Mouse (Mus musculus): ENCODE measurements at regions not wholly inside any gene's neighbourhood (a gene's known extent, or its start where the extent isn't known, plus 50 kb on each side); places are given as distances from the start of the nearest gene placed in this dataset.

DNA sequence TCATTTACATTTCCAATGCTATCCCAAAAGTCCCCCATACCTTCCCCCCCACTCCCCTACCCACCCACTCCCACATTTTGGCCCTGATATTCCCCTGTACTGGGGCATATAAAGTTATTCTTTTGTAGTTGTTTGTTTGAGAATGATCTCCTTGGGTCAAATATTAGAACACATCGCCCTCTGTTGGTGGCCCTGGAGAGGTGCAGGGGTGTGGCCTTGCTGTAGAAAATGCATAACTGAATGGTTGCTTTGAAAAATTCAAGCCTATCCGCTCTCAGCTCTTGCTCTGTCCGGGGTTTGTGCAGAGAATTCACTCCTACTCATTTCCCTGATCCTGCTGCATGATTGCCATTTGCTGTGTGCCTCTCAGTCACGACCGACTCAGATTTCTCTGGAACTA, 336.4 kb upstream of the Epha6 start:
- TF ChIP-seq EP300 (IDR thresholded peaks at IDR 0.05; ENCODE audit: low read depth) (no peak), CTCF (IDR thresholded peaks at IDR 0.05; ENCODE audit: low read depth) (peak; percentile 20; the same call in 1 of the 2 replicates)
- Histone ChIP-seq H3K27ac (ENCODE audit: low read depth) (no peak overlapping the region), H3K36me3 (replicated peaks; ENCODE audit: insufficient read depth, low read length) (no peaks in the 10 kb centered on the region), H3K4me3 (ENCODE audit: low read depth, low read length) (no peak overlapping the region), H3K27me3 (ENCODE audit: insufficient read depth, low read length) (no peaks in the 10 kb centered on the region), H3K9me3 (ENCODE audit: low read length) (no peaks in the 10 kb centered on the region), H3K4me2 (ENCODE audit: low read depth, low read length) (no peak overlapping the region), H3K9ac (replicated peaks) (no peak overlapping the region), H3K4me1 (ENCODE audit: insufficient read depth) (no peaks in the 10 kb centered on the region)
- DNase-seq: no peak
- WGBS (ENCODE audit: insufficient replicate concordance): 58% methylated on average over 5 of the region's 5 CpGs
- no peak for ATAC-seq
